Mouse (Mus musculus) erythroblast, embryonic 14.5 days (primary cell): ENCODE data around the gene Peli2. TPM values are rescaled to one million over a fixed set of nuclear protein-coding genes. Genes with fewer than 3 reads are reported as not detected.

Experiments used
- H3K27me3 ChIP-seq: 2 replicates; pipeline ENCODE4 v1.6.1; 2012; ENCODE audit warnings: inconsistent platforms; ENCODE audit not compliant: control insufficient read depth
- H3K36me3 ChIP-seq: 2 replicates; pipeline ENCODE4 v1.6.1; 2012; ENCODE audit warnings: mild to moderate bottlenecking, inconsistent platforms; ENCODE audit not compliant: control insufficient read depth
- H3K4me1 ChIP-seq: 2 replicates; pipeline ENCODE4 v1.6.1; 2012; ENCODE audit warnings: inconsistent platforms; ENCODE audit not compliant: control insufficient read depth
- H3K4me3 ChIP-seq: replicated peaks from 2 replicates; pipeline ENCODE3; 2012; ENCODE audit warnings: moderate library complexity, mild to moderate bottlenecking, inconsistent platforms
- H3K9me3 ChIP-seq: 2 replicates; pipeline ENCODE4 v1.6.1; 2012; ENCODE audit warnings: low read length, inconsistent platforms, mixed read lengths; ENCODE audit not compliant: control insufficient read depth
- GATA1 ChIP-seq: IDR thresholded peaks from 2 replicates; pipeline ENCODE4 v1.6.1; 2012; ENCODE audit warnings: low read length, inconsistent platforms, mixed read lengths
- TAL1 ChIP-seq: IDR thresholded peaks from 3 replicates; pipeline ENCODE4 v1.6.1; 2012; ENCODE audit warnings: low read length, inconsistent platforms, mixed read lengths
- polyA plus RNA-seq: library from polyadenylated mRNA; stranded (reverse); fragments of >175 nt; gene quantifications from 2 replicates; pipeline ENCODE4 v1.2.3, GENCODE M21; 2012

Peli2 gene
- polyA plus RNA-seq, 1 experiment = not detected

- Histone ChIP-seq H3K9me3 (no peaks in the 10 kb centered on the region), H3K36me3 (no peaks in the 10 kb centered on the region), H3K4me3 (no peak overlapping the region), H3K27me3 (peaks cover 36% of the 10 kb centered on the region), H3K4me1 (no peaks in the 10 kb centered on the region)
- TF ChIP-seq TAL1 (no peak), GATA1 (no peak)
Observed at GRCm38 (mm10) chr14:48124816-48125215, 4.2 kb downstream of the Peli2 start.

DNA sequence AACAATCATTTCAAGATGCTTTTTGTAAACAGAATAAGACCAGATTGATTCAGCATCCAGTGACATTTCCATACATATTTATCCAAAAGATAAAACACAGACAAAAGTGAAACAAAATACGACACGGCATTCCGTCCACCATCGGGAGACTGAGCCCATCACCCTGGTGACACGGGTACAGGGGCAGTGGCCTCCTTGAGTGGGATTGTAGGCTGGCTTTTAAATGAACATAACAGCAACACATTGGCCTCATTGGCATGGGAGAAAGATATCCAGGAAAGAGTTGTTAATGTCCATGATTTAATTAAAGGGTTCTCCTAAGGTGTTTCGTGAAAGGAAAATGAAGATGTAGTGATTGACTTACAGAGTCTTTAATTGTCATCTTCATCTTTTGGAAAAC, 5.3 kb downstream of the Peli2 start:
- Histone ChIP-seq H3K9me3 (no peaks in the 10 kb centered on the region), H3K36me3 (no peaks in the 10 kb centered on the region), H3K4me3 (no peak overlapping the region), H3K4me1 (no peaks in the 10 kb centered on the region), H3K27me3 (peaks cover 24% of the 10 kb centered on the region)
- no peak for TF ChIP-seq TAL1
- no peak for TF ChIP-seq GATA1

DNA sequence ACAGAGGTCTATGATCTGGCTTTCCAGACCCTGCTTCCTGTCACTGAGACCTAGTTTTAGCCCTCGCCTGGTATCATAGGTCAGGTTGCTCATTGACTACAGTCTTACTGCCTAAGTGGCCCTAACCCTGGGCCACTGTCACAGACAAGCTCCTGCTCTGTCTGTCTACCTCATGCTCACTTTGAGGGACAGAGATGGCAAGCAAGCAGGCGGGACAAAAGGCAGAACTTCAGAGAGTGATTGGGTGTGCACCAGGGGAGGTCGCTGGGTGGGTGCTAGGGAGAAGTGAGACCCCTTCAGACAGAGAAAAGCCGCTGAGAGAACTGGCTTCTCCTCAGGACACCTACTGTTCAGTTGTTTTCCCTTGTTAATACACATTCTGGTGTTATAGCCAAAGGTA, 6.3 kb downstream of the Peli2 start:
- Histone ChIP-seq H3K27me3 (peaks cover 15% of the 10 kb centered on the region), H3K36me3 (no peaks in the 10 kb centered on the region), H3K4me3 (no peak overlapping the region), H3K4me1 (no peaks in the 10 kb centered on the region), H3K9me3 (no peaks in the 10 kb centered on the region)
- no peak for TF ChIP-seq GATA1
- no peak for TF ChIP-seq TAL1

DNA sequence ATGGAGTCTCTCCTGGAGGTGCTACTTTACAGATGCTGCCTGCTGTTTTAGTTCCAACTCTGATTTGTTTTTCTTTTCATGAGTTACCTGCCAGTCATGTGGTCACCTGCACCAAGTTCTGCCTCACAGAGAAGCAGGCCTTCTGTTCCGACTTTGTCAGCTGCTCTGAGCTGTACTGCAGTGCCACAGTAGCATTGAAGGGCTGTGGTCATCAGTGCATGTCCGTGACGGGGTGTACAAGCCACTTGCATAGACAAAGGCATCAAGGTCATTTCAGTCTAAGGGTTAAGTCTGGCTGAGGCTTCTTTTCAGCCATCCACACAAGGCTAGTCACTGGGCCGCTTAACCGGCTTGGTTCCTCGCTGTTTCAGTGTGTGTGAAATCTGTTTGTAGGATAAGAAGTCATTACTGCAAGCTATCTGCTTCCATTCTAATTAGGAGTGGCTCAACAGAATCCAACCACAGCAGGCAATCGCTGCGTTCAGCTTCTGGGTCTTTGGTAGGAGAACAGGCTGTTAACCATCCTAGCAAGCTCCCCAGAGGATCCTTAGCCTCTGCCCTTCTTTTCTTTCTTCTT, 7.1 kb downstream of the Peli2 start:
- TF ChIP-seq GATA1 = no peak
- TF ChIP-seq TAL1 = no peak
- peaks cover 7% of the 10 kb centered on the region for H3K27me3 ChIP-seq
- H3K4me3 ChIP-seq = no peak overlapping the region
- no peaks in the 10 kb centered on the region for H3K36me3 ChIP-seq
- no peaks in the 10 kb centered on the region for H3K9me3 ChIP-seq
- H3K4me1 ChIP-seq = no peaks in the 10 kb centered on the region

DNA sequence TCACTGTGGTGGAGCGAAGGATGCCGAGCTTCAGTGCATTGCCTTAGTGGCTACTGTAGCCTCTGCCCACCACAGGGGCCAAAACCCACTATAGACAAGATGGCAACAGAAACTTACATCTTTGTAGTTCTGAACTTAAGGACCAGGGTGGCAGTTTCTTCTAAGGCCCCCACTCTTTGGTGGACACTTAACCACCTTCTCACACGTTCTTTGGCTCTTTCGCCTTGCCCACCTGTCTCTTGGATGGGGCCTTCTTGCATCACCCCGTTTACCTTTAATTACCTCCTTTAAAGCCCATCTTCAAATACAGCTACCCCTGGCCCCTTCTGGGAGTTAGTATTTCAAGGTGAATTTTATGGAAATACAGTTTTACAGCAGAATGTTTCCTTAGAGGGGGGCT, 8.1 kb downstream of the Peli2 start:
- no peaks in the 10 kb centered on the region for H3K27me3 ChIP-seq
- TF ChIP-seq TAL1 (no peak), GATA1 (no peak)

DNA sequence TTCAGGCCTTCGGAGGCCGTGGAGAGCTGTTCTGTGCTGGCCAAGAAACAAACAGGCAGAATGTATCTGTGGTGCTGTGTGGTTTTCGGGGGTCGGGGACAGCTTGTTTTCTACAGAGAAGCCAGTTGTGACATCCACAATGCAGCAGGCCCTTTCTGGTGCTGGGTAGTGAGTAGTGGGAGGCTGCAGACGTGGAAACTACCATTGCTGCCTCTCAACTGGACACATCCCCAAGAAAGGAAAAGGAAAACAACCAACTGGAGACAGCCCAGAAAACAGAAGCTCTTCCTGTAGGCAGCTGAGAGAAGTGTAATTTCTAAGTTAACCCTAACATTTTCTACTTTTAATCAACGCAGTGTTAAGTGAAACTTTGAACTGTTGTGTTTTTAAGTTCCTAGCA, 9.4 kb downstream of the Peli2 start:
- H3K4me3 ChIP-seq = no peak overlapping the region
- no peaks in the 10 kb centered on the region for H3K9me3 ChIP-seq
- no peaks in the 10 kb centered on the region for H3K27me3 ChIP-seq
- no peaks in the 10 kb centered on the region for H3K4me1 ChIP-seq
- TF ChIP-seq GATA1 (no peak), TAL1 (no peak)
- H3K36me3 ChIP-seq = no peaks in the 10 kb centered on the region

More for the DNA sequence above, 8.1 kb downstream of the Peli2 start:
- Histone ChIP-seq H3K36me3 (no peaks in the 10 kb centered on the region), H3K4me1 (no peaks in the 10 kb centered on the region), H3K4me3 (no peak overlapping the region), H3K9me3 (no peaks in the 10 kb centered on the region)

DNA sequence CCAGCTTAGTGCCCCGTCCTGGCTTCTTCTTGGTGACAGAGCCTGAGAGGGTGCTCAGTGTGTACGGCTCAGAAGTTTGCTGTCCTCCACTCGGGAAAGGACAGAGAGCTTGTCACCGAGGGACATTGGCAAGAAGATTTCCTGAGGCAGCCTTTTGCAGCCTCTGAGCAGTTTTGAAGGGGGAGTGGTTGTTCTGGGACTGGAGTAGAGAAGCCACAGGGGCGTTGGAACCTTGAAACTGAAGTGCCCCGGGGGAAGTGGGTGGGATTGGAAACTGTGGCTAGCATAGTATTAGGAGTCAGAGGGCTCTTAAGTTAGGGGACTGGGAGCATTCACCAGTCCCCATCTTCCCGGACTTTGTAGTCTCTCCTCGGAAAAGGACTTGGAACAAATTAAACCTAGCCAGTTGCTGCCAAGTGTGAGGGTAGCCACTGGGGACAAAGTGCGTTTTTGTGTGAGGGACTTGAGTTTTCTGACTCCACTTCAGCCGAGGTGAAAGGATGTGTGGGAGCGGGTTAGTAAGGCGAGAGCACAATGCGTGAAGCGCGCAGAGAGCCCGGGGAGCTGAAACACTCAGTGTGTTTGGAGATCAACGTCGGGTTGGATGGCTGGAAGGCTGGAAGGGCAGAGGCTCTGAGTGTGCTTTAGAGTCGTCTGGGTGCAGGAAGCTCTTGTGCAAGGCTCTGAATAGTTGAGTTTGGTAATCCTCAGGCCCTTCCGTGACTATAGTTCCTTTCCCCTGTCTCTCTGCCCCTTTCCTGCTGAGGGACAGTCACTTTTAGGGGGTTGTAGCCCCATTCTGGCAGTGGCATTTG, 10.3 kb downstream of the Peli2 start:
- H3K36me3 ChIP-seq = no peaks in the 10 kb centered on the region
- no peaks in the 10 kb centered on the region; the same call in 1 of the 2 replicates for H3K4me1 ChIP-seq
- no peak overlapping the region for H3K4me3 ChIP-seq

DNA sequence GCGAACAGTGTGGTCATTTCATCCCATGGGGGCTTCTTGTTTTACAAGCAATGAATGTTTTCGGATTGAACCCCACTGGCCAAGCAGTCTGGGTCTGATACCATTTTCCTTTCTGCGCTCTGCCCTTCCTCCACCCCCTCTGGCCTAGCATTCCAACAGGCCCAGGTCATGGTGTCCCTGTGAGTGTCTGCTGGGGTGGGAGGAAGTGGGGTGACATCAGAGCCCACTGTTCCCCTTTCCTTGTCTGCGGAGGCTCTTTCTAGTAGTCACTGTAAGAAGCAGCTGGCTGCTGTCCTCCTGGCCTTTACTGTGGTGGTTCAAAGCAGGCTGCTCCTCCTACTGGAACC, 10.9 kb downstream of the Peli2 start:
- no peak for TF ChIP-seq GATA1
- TF ChIP-seq TAL1 = no peak
- H3K4me1 ChIP-seq = no peaks in the 10 kb centered on the region; the same call in 1 of the 2 replicates

More for the DNA sequence above, 10.3 kb downstream of the Peli2 start:
- Histone ChIP-seq H3K27me3 (no peaks in the 10 kb centered on the region), H3K9me3 (no peaks in the 10 kb centered on the region)
- TF ChIP-seq TAL1 = no peak
- no peak for TF ChIP-seq GATA1

DNA sequence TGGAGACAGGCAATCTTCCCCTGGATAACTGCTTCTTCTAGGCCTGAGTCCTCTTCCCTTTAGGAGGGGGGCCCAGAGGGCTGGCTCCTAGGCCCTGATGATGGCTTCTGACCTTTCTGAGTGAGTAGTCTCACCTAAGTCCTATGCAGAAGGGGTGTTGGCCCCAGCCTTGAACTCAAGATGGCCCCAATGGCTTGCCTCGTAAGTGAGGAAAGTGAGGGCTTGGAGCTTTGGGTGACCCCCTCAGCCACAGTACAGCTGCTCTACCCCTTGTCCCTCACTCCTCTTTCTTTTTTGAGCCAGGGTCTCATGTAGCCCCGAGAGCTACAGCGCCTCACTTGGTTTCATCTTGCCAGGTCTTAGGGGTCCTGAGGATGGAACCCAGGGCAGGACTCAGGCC, 11.6 kb downstream of the Peli2 start:
- Histone ChIP-seq H3K4me1 (no peaks in the 10 kb centered on the region; the same call in 1 of the 2 replicates), H3K36me3 (no peaks in the 10 kb centered on the region), H3K4me3 (no peak overlapping the region), H3K9me3 (no peaks in the 10 kb centered on the region), H3K27me3 (no peaks in the 10 kb centered on the region)
- TF ChIP-seq TAL1 = no peak
- no peak for TF ChIP-seq GATA1

More for the DNA sequence above, 10.9 kb downstream of the Peli2 start:
- Histone ChIP-seq H3K9me3 (no peaks in the 10 kb centered on the region), H3K36me3 (no peaks in the 10 kb centered on the region), H3K27me3 (no peaks in the 10 kb centered on the region), H3K4me3 (no peak overlapping the region)
